Mouse (Mus musculus) thymus, adult 2 months (tissue): Measurements from ENCODE around the gene Pym1.

Source experiments
- CTCF ChIP-seq: fragments of 200-500 bp; IDR thresholded peaks from 2 replicates; pipeline ENCODE4 v1.5.1; 2012; ENCODE audit warnings: mild to moderate bottlenecking, control low read depth, low read length, moderate library complexity, borderline replicate concordance; ENCODE audit not compliant: control insufficient read depth, poor library complexity, insufficient read depth; ENCODE audit errors: extremely low read depth
- POLR2A ChIP-seq: fragments of 200-500 bp; IDR thresholded peaks from 2 replicates; pipeline ENCODE4 v1.6.1; 2012; ENCODE audit warnings: mild to moderate bottlenecking, low read length, control low read depth, moderate library complexity; ENCODE audit not compliant: control insufficient read depth, poor library complexity, insufficient read depth; ENCODE audit errors: extremely low read depth

GRCm38 (mm10) chr10:128703895-128704294 lies 43.8 kb upstream of the Pym1 start, which contains the start of gene Pmel:
- TF ChIP-seq CTCF (no peak), POLR2A (no peak)
